Mouse (Mus musculus) erythroblast, adult 5-6 weeks (primary cell): ENCODE measurements around the gene Slc25a23. TPM values are rescaled to one million over a fixed set of nuclear protein-coding genes. Genes with fewer than 3 reads are reported as not detected.

Experiments
- ATAC-seq: replicated peaks from 2 replicates; pipeline ENCODE4 v1.8.0; 2016; ENCODE audit warnings: moderate number of reproducible peaks, mild to moderate bottlenecking, moderate TSS enrichment, inconsistent platforms; ENCODE audit not compliant: poor library complexity, low FRiP score, severe bottlenecking
- total RNA-seq, 2 experiments: library from RNA; stranded (forward) in 1 of 2; stranded (reverse) in 1 of 2; fragments of 150-400 nt in 1 of 2; fragments of 200-764, 138-1000 nt in 1 of 2; gene quantifications; 2 replicates each; pipeline versions ENCODE4 v1.2.3 to v1.2.4; 2015 to 2017; ENCODE audit warnings: low replicate concordance in 2 of 2

Gene Slc25a23
- total RNA-seq, 2 experiments from 2014 or later: 1.2 to 3.3 TPM

GRCm38 (mm10) chr17:57029691-57030090 is 30.0 kb downstream of the Slc25a23 start:
- peak; percentile 63 for ATAC-seq

- no peak for ATAC-seq
These were observed 32.2 kb downstream of the Slc25a23 start for GRCm38 (mm10) chr17:57027471-57027870.

- no peak for ATAC-seq
These were observed 38.7 kb downstream of the Slc25a23 start for GRCm38 (mm10) chr17:57020960-57021359.

GRCm38 (mm10) chr17:57019693-57020092 is 40.0 kb downstream of the Slc25a23 start:
- peak; percentile 77 for ATAC-seq

GRCm38 (mm10) chr17:57012245-57012795 is 47.3 kb downstream of the Slc25a23 start:
- no peak for ATAC-seq

GRCm38 (mm10) chr17:57011236-57012141 is 48.2 kb downstream of the Slc25a23 start, which contains the start of the genes Gtf2f1 and Gm17949:
Gene Gtf2f1, minus strand, starts transcription at chr17:57011288.
Gene Gm17949, plus strand, starts transcription at chr17:57011469.
- ATAC-seq: peak; percentile 88

GRCm38 (mm10) chr17:57010911-57011235 is 48.8 kb downstream of the Slc25a23 start:
- peak; percentile 57 for ATAC-seq

- ATAC-seq: no peak
These were observed 52.3 kb downstream of the Slc25a23 start for GRCm38 (mm10) chr17:57007137-57007905.

- ATAC-seq: no peak
These were observed 55.7 kb downstream of the Slc25a23 start for GRCm38 (mm10) chr17:57003994-57004393.

GRCm38 (mm10) chr17:57001228-57001627 is 58.4 kb downstream of the Slc25a23 start:
- no peak for ATAC-seq

- ATAC-seq: no peak
These were observed 59.6 kb downstream of the Slc25a23 start, which contains the start of gene Pspn for GRCm38 (mm10) chr17:56999968-57000609. Gene Pspn, minus strand, starts transcription at chr17:57000018.

GRCm38 (mm10) chr17:56999414-56999813 is 60.2 kb downstream of the Slc25a23 start:
- no peak for ATAC-seq

GRCm38 (mm10) chr17:56997029-56997667 is 62.5 kb downstream of the Slc25a23 start, which contains the start of gene Alkbh7:
Gene Alkbh7, plus strand, starts transcription at chr17:56997339.
- ATAC-seq: peak; percentile 95

- no peak for ATAC-seq
These were observed 63.2 kb downstream of the Slc25a23 start for GRCm38 (mm10) chr17:56996506-56996905.

- no peak for ATAC-seq
These were observed 64.6 kb downstream of the Slc25a23 start for GRCm38 (mm10) chr17:56995046-56995445.
